Mouse (Mus musculus) liver, embryonic 12.5 days (tissue): ENCODE data around the gene Cirbp. TPM values are rescaled to one million over a fixed set of nuclear protein-coding genes. Genes with fewer than 3 reads are reported as not detected.
"Not testable (repeated sequence)": the region's sequence is repeated elsewhere in the genome, so short reads cannot be mapped to it uniquely, and the experiment has no call there.

Source experiments
- ATAC-seq: fragments of 200-750 bp; cut with Nextera tagmentation; 2 replicates; pipeline ENCODE4 v1.8.0; 2017; ENCODE audit warnings: moderate number of reproducible peaks, mild to moderate bottlenecking, moderate library complexity
- H3K27ac ChIP-seq: fragments of 300-500 bp; sonication (generic); 2 replicates; pipeline ENCODE4 v1.5.1; 2016; ENCODE audit warnings: mild to moderate bottlenecking
- H3K27me3 ChIP-seq: fragments of 300-500 bp; sonication (generic); replicated peaks from 2 replicates; pipeline ENCODE4 v1.6.1; 2016; ENCODE audit warnings: mild to moderate bottlenecking, moderate library complexity
- H3K36me3 ChIP-seq: fragments of 300-500 bp; sonication (generic); 2 replicates; pipeline ENCODE4 v1.6.1; 2016; ENCODE audit warnings: mild to moderate bottlenecking, moderate library complexity
- H3K4me1 ChIP-seq: fragments of 300-500 bp; sonication (generic); 2 replicates; pipeline ENCODE4 v1.6.1; 2016
- H3K4me2 ChIP-seq: fragments of 300-500 bp; sonication (generic); 2 replicates; pipeline ENCODE4 v1.6.1; 2016; ENCODE audit warnings: mild to moderate bottlenecking, moderate library complexity
- H3K4me3 ChIP-seq: fragments of 300-500 bp; sonication (generic); 2 replicates; pipeline ENCODE4 v1.5.1; 2016; ENCODE audit warnings: mild to moderate bottlenecking, moderate library complexity
- H3K9ac ChIP-seq: fragments of 300-500 bp; sonication (generic); 2 replicates; pipeline ENCODE4 v1.6.1; 2016; ENCODE audit warnings: mild to moderate bottlenecking, moderate library complexity
- H3K9me3 ChIP-seq: fragments of 300-500 bp; sonication (generic); replicated peaks from 2 replicates; pipeline ENCODE4 v1.6.1; 2016; ENCODE audit warnings: mild to moderate bottlenecking, moderate library complexity
- WGBS: fragments of 180-500 bp; shearing (Covaris S2); methylation state at CpG from one replicate; pipeline ENCODE4 v1.1.7; 2016; ENCODE audit not compliant: insufficient replicate concordance; 5-methylcytosine and 5-hydroxymethylcytosine counted together
- polyA plus RNA-seq: library from polyadenylated mRNA; unstranded; fragments of >200 nt; fragmentation: Nextera tagmentation; extraction: Ambion mirVana; gene quantifications from 2 replicates; pipeline ENCODE4 v1.2.1, GENCODE M21; 2016

Gene Cirbp
- polyA plus RNA-seq, 1 experiment from 2014 or later: 22.1 TPM

DNA sequence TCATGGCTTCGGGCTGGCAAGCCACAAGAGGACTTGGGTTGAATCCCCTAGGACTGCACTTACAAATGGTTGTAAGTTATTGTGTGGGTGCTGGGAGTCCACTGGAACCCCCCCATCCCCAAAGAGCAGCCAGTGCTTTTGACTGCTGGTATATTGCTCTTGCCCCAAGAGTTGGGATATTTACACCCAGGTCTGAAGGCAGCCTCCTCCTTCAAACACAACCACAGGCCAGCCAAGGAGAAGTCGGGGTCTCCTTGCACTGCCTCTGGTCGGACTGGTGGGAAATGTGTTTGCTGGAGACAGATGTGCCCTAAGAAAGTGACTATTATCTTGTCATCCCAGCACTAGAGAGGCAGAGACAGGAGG is 3.6 kb upstream of the Cirbp start:
- Histone ChIP-seq H3K27me3 (0 out of 2 replicates have a peak, but pooled peaks cover 10% of the 10 kb centered on the region), H3K9me3 (no peaks in the 10 kb centered on the region), H3K27ac (peak overlapping the region; percentile 85), H3K4me1 (peaks cover 94% of the 10 kb centered on the region), H3K4me2 (peak overlapping the region; percentile 96; the same call in 1 of the 2 replicates), H3K9ac (peak overlapping the region; percentile 66; the same call in 1 of the 2 replicates), H3K36me3 (peaks cover 4% of the 10 kb centered on the region), H3K4me3 (no peak overlapping the region)
- 64% methylated on average over 3 of the region's 3 CpGs for WGBS
- no peak for ATAC-seq

DNA sequence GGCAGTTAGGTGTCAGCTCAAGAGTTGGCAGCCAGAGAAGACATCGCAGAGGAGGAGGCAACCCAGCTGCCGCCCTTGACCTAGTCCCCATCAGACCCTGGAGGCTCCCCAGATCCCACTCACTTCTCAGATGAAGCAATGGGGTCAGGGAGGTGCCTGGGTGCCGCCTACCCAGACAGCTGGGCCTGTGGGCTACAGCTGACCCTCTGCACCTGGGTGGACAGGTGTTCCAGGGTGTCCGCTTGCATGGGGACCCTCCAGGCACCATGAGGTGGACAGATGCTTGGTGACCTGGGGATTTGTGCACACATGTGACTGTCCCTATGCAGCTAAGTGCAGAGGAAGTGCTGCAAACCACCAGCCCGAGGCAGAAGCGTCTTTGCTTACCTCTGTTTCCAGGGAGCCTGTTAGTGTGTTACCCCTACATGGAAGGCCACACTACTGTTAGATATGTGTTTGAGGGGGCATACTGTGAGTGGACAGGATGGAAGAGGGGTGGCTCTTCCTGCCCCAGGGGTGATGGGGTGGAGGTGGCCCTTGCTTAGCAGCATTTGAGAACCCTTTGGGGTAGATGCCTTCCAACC is 3.0 kb upstream of the Cirbp start:
- H3K4me3 ChIP-seq: no peak overlapping the region
- H3K9me3 ChIP-seq: no peaks in the 10 kb centered on the region
- no peak for ATAC-seq
- 69% methylated on average over 6 of the region's 6 CpGs for WGBS
- H3K36me3 ChIP-seq: no peaks in the 10 kb centered on the region
- H3K27me3 ChIP-seq: 0 out of 2 replicates have a peak, but pooled peaks cover 10% of the 10 kb centered on the region
- H3K9ac ChIP-seq: 0 out of 2 replicates have a peak overlapping the region, but pooled peaks have one; percentile 66
- H3K27ac ChIP-seq: peak overlapping the region; percentile 85
- H3K4me2 ChIP-seq: peak overlapping the region; percentile 3; the same call in 1 of the 2 replicates
- H3K4me1 ChIP-seq: peaks cover 88% of the 10 kb centered on the region

DNA sequence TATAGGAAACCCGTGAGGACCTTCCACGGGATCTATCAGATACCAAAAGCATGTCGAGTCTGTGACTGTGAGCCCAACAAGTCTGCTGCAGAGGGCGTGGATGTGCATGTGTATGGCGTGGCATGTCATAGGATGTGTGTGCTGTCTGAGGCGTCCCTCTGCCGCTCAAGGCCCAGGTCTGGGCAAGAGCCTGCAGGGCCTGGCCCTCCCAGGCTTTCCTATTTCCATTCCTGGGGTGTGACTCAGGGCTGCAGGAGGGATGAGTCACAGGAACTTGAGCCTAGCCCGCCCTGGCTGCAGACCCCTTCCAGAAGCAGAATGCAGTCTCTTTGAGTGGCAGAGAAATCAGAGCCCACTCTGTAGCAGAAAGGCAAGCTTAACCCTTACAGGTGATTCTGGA is 2.1 kb upstream of the Cirbp start:
- H3K4me3 ChIP-seq: no peak overlapping the region
- H3K9ac ChIP-seq: peak overlapping the region; percentile 61; the same call in 1 of the 2 replicates
- H3K9me3 ChIP-seq: no peaks in the 10 kb centered on the region
- H3K4me1 ChIP-seq: peaks cover 83% of the 10 kb centered on the region
- H3K27ac ChIP-seq: no peak overlapping the region
- 0 out of 2 replicates have a peak overlapping the region, but pooled peaks have one; percentile 90 for H3K4me2 ChIP-seq
- no peaks in the 10 kb centered on the region for H3K36me3 ChIP-seq
- H3K27me3 ChIP-seq: 0 out of 2 replicates have a peak, but pooled peaks cover 10% of the 10 kb centered on the region
- ATAC-seq: no peak
- 60% methylated on average over 8 of the region's 8 CpGs for WGBS

DNA sequence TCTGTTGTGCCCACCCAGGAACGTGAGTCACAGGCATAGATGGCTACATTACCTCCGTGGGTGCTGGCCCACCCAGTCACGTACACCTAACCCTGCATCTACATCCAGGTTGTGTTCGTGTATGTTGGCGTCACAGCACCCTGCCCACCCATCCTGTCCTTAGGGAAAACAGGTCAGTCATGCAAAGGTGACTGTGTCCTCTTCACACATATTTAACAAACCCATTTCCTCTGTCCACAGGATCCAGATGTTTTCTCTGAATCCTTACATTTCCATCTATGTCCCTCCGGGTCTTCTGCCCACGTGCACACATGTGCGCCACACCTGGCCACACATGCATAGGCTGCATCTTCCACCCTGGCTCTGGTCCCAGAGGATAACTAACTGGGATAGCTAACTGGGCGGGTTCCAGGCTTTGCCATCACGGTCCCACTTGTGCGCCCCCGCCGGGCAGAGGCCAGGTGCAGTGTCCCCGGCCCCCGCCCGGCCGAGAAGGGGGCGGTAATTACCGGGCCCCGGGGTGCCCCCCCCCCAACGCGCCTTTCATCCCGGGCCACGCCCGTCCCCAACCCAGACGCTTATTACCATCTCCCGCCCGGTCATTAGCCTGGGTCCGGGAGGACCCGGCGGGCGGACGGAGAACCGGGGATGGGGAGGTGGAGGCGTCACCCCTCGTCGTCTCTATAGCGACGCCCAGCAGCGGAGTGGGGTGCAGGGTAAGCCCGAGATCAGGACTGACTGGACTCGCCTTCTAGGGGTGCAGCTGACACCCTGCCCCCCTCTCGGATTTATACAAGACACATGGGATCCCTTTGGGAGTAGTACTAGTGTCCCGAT is 1.4 kb upstream of the Cirbp start:
- H3K4me1 ChIP-seq: peaks cover 83% of the 10 kb centered on the region
- H3K4me3 ChIP-seq: peak overlapping the region; percentile 55
- peak overlapping the region; percentile 61 for H3K9ac ChIP-seq
- ATAC-seq: no peak
- H3K27ac ChIP-seq: peak overlapping the region; percentile 69
- no peaks in the 10 kb centered on the region for H3K9me3 ChIP-seq
- H3K4me2 ChIP-seq: peak overlapping the region; percentile 90
- 12% methylated on average over 43 of the region's 44 CpGs for WGBS
- H3K27me3 ChIP-seq: 0 out of 2 replicates have a peak, but pooled peaks cover 10% of the 10 kb centered on the region
- peaks cover 2% of the 10 kb centered on the region; the same call in 1 of the 2 replicates for H3K36me3 ChIP-seq

DNA sequence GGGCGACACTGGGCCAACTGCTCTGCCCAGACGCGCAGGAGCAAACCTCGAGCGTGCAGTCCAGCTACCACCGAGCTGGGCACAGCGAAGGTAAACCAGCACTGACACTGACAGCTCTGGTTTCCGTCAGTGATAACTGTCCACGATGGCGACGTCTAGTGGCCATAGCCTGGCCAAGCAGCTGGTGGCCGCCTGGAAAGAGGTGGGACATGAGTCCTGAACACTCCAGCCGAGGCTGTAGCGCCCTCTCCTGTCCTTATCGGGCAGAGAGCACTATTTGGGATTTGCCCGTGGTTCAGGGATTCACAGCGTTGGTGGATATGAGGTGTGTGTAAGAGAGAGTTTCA is 814 bp upstream of the Cirbp start:
- Histone ChIP-seq H3K27ac (peak overlapping the region; percentile 69), H3K4me3 (peak overlapping the region; percentile 55), H3K36me3 (peaks cover 7% of the 10 kb centered on the region), H3K9ac (peak overlapping the region; percentile 61), H3K9me3 (no peaks in the 10 kb centered on the region), H3K27me3 (0 out of 2 replicates have a peak, but pooled peaks cover 10% of the 10 kb centered on the region), H3K4me1 (peaks cover 81% of the 10 kb centered on the region), H3K4me2 (peak overlapping the region; percentile 90)
- peak; percentile 57 for ATAC-seq
- 0% methylated on average over 17 of the region's 17 CpGs for WGBS

DNA sequence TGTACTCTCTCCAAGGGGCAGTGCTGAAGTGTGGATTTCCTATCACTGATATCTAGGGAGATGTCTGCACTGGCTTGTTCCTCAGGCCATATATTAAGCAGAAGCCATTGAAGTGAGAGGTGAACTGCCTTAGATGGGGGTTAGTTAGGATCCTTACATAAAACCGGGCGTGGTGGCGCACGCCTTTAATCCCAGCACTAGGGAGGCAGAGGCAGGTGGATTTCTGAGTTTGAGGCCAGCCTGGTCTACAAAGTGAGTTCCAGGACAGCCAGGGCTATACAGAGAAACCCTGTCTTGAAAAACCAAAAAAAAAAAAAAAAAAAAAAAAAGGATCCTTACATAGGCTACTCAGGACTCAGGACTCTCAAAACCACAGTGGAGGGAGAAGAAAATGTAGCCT is 351 bp downstream of the Cirbp start:
- not testable (repeated sequence) for H3K4me3 ChIP-seq, H3K27me3 ChIP-seq, H3K9ac ChIP-seq, H3K9me3 ChIP-seq, ATAC-seq
- Histone ChIP-seq H3K27ac (peak overlapping the region; percentile 82; the same call in 1 of the 2 replicates), H3K4me2 (peak overlapping the region; percentile 90), H3K4me1 (peaks cover 76% of the 10 kb centered on the region), H3K36me3 (peaks cover 19% of the 10 kb centered on the region)
- 78% methylated on average over 4 of the region's 4 CpGs for WGBS

DNA sequence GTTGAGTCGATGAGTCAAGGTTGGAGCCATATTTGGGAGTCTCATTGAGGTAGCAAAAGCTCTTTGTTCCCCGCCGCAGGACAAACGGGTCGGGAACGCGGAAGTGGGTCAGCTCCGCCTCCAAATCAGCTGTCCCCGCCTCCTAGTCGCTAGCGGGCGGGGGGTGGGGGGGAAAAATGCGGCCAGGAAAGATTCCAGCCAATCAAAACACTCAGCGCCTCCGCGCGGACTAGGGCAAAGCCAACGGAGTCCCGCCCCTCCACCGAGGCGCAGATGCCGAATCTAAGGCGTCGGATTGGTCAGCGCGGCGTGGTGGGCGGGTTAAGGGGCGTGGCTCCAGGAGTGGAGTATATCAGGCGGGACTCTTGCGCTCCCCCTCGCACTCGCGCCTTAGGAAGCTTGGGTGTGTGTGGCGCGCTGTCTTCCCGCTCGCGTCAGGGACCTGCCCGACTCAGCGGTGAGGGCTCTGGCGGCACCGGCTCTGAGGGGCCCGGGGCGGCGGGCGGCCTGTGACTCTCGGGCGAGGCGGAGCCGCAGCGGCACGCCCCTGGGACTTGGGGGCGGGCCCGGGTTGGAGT is 1.8 kb downstream of the Cirbp start:
- peaks cover 73% of the 10 kb centered on the region for H3K4me1 ChIP-seq
- peak overlapping the region; percentile 76 for H3K4me3 ChIP-seq
- H3K9ac ChIP-seq: peak overlapping the region; percentile 92
- H3K9me3 ChIP-seq: no peaks in the 10 kb centered on the region; the same call in 1 of the 2 replicates
- peak overlapping the region; percentile 98 for H3K27ac ChIP-seq
- peak overlapping the region; percentile 88 for H3K4me2 ChIP-seq
- H3K27me3 ChIP-seq: 0 out of 2 replicates have a peak, but pooled peaks cover 10% of the 10 kb centered on the region
- peaks cover 31% of the 10 kb centered on the region for H3K36me3 ChIP-seq
- ATAC-seq: peak; percentile 83
- WGBS: under 1% methylated on average over 55 of the region's 55 CpGs

DNA sequence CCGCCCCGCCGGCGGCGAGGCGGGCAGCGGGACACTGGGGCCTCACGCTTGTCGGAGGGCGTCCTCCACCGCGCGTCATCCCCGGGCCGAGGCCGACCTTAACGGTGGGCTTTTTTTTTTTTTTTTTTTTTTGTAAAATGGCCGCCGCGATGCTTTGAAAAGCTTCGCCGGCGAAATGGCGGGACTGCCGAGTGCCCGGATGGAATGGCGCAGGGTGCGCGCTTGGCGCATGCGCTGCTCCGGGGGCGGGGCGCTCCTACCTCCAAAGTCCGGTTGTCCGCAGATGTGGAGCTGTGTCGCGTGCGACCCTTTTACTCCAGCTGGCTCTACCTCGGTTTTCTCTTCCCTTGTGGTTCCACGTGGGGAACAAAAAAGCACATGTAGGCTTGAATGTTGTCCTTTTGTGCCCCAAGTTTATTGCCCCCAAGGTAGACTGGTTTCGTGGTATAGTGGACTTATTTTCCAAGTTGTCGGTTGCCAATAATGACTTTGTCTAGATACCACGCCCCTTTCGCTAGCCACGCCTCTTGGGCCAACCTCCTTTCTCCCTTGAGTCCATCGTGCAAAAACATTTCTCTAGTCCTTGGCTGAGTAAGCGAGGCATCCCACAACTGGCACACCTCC is 2.4 kb downstream of the Cirbp start:
- Histone ChIP-seq H3K9me3 (no peaks in the 10 kb centered on the region; the same call in 1 of the 2 replicates), H3K27ac (peak overlapping the region; percentile 98), H3K4me3 (peak overlapping the region; percentile 76), H3K4me2 (peak overlapping the region; percentile 88), H3K27me3 (0 out of 2 replicates have a peak, but pooled peaks cover 10% of the 10 kb centered on the region), H3K9ac (peak overlapping the region; percentile 92), H3K4me1 (peaks cover 68% of the 10 kb centered on the region), H3K36me3 (peaks cover 31% of the 10 kb centered on the region)
- peak; percentile 53 for ATAC-seq
- WGBS: under 1% methylated on average over 48 of the region's 48 CpGs

DNA sequence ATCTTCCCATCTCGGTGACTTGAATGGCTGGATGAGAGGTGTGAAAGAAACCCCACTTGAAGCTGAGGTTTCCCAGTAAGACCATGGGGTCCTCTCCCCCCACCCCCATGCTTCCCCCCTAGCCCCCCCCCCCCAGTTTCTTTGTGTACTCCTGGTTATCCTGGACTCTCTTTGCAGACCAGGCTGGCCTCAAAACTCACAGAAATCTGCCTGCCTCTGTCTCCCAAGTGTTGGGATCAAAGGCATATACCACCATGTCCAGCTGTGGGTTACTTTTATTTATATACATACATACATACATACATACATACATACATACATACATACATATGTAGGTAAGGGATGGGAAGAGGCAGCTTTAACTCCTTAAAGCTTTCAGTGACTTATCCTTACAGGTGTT is 3.3 kb downstream of the Cirbp start:
- 60% methylated on average over 1 of the region's 1 CpGs for WGBS
- H3K4me1 ChIP-seq: peaks cover 70% of the 10 kb centered on the region
- peak overlapping the region; percentile 88 for H3K4me2 ChIP-seq
- peak overlapping the region; percentile 98 for H3K27ac ChIP-seq
- no peak for ATAC-seq
- H3K9ac ChIP-seq: peak overlapping the region; percentile 92
- peaks cover 31% of the 10 kb centered on the region for H3K36me3 ChIP-seq
- peak overlapping the region; percentile 76 for H3K4me3 ChIP-seq
- H3K9me3 ChIP-seq: no peaks in the 10 kb centered on the region; the same call in 1 of the 2 replicates
- 0 out of 2 replicates have a peak, but pooled peaks cover 5% of the 10 kb centered on the region for H3K27me3 ChIP-seq

DNA sequence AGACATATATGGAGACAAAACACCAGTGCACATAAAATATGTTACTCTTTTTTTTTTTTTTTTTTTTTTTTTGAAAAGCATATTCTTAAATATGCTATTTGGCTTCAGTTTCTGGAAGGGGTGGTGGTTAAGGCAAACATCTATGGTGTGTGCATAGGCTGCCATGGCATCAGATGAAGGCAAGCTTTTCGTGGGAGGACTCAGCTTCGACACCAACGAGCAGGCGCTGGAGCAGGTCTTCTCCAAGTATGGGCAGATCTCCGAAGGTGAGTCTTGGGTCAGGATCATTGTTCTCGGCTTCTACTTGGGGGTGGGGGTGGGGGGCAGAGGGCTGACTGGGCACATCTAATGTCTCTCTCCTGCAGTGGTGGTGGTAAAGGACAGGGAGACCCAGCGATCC is 3.9 kb downstream of the Cirbp start:
- no peak overlapping the region for H3K9ac ChIP-seq
- WGBS: 93% methylated on average over 7 of the region's 7 CpGs
- ATAC-seq: no peak

DNA sequence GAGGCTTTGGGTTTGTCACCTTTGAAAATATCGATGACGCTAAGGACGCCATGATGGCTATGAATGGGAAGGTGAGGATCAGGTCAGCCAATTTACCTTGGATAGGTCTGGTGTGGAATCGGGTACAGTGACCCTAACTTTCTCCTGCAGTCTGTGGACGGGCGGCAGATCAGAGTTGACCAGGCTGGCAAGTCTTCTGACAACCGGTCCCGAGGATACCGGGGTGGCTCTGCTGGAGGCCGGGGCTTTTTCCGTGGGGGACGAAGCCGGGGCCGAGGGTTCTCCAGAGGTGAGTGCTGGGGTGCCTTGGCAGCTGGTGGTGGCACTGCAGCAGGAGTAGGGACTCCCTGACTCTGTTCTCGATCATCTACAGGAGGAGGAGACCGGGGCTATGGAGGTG is 4.3 kb downstream of the Cirbp start:
- no peak for ATAC-seq
- H3K4me2 ChIP-seq: no peak overlapping the region
- no peak overlapping the region for H3K4me3 ChIP-seq
- no peak overlapping the region for H3K9ac ChIP-seq
- WGBS: 89% methylated on average over 16 of the region's 16 CpGs
- H3K9me3 ChIP-seq: no peaks in the 10 kb centered on the region; the same call in 1 of the 2 replicates
- no peaks in the 10 kb centered on the region for H3K27me3 ChIP-seq
- H3K36me3 ChIP-seq: peaks cover 31% of the 10 kb centered on the region
- no peak overlapping the region for H3K27ac ChIP-seq
- H3K4me1 ChIP-seq: peaks cover 70% of the 10 kb centered on the region

More for the DNA sequence above, 3.9 kb downstream of the Cirbp start:
- H3K9me3 ChIP-seq: no peaks in the 10 kb centered on the region; the same call in 1 of the 2 replicates
- peaks cover 70% of the 10 kb centered on the region for H3K4me1 ChIP-seq
- H3K4me2 ChIP-seq: peak overlapping the region; percentile 88; the same call in 1 of the 2 replicates
- H3K27me3 ChIP-seq: no peaks in the 10 kb centered on the region
- H3K27ac ChIP-seq: no peak overlapping the region
- H3K36me3 ChIP-seq: peaks cover 31% of the 10 kb centered on the region
- H3K4me3 ChIP-seq: no peak overlapping the region
